Mouse (Mus musculus): ENCODE results near the gene Olfr623. TPM values are rescaled to one million over a fixed set of nuclear protein-coding genes. Genes with fewer than 3 reads are reported as not detected.

The Olfr623 gene
- not detected in 2 replicates for polyA plus RNA-seq (2014; fragmentation: Nextera tagmentation; extraction: Ambion mirVana)

- H3K4me3 ChIP-seq (ENCODE audit: low read depth, low read length): no peak within 1 kb of the TSS
- no peaks in the 10 kb centered on the region for H3K36me3 ChIP-seq (ENCODE audit: control insufficient read depth, insufficient read depth, low read length)
- DNase-seq (ENCODE audit: low spot score, missing footprints): no peak
- no peak within 1 kb of the TSS for H3K27ac ChIP-seq (ENCODE audit: low read depth, low read length)
- no peaks in the 10 kb centered on the region for H3K4me1 ChIP-seq (ENCODE audit: control insufficient read depth, insufficient read depth, low read length)
- H3K9me3 ChIP-seq (ENCODE audit: control insufficient read depth, low read length): no peaks in the 10 kb centered on the region
- no peaks in the 10 kb centered on the region for H3K27me3 ChIP-seq (ENCODE audit: control insufficient read depth, insufficient read depth, low read length)
- ATAC-seq (ENCODE audit: low FRiP score): no peak
- no peak within 1 kb of the TSS for H3K9ac ChIP-seq (ENCODE audit: low read length)
- H3K4me2 ChIP-seq: no peak within 1 kb of the TSS
Observed at GRCm38 (mm10) chr7:103663598-103663997, at the start of gene Olfr623. Gene Olfr623 (minus strand): TSS chr7:103663698.

- H3K27ac ChIP-seq (ENCODE audit: low read depth, low read length): no peak overlapping the region
- WGBS: 40% methylated on average over 2 of the region's 2 CpGs
Observed at GRCm38 (mm10) chr7:103712024-103712423, 48.5 kb upstream of the Olfr623 start.

GRCm38 (mm10) chr7:103699469-103699868 lies 36.0 kb upstream of the Olfr623 start:
- Histone ChIP-seq H3K27me3 (ENCODE audit: control insufficient read depth, insufficient read depth, low read length) (no peaks in the 10 kb centered on the region), H3K4me1 (ENCODE audit: control insufficient read depth, insufficient read depth, low read length) (no peaks in the 10 kb centered on the region), H3K4me3 (ENCODE audit: low read depth, low read length) (no peak overlapping the region), H3K27ac (ENCODE audit: low read depth, low read length) (no peak overlapping the region), H3K36me3 (ENCODE audit: control insufficient read depth, insufficient read depth, low read length) (no peaks in the 10 kb centered on the region), H3K9me3 (ENCODE audit: control insufficient read depth, low read length) (no peaks in the 10 kb centered on the region), H3K9ac (ENCODE audit: low read length) (no peak overlapping the region), H3K4me2 (no peak overlapping the region)
- 91% methylated on average over 4 of the region's 4 CpGs for WGBS
- ATAC-seq (ENCODE audit: low FRiP score): no peak
- no peak for DNase-seq (ENCODE audit: low spot score, missing footprints)

More at GRCm38 (mm10) chr7:103712024-103712423, 48.5 kb upstream of the Olfr623 start:
- Histone ChIP-seq H3K9ac (ENCODE audit: low read length) (no peak overlapping the region), H3K9me3 (ENCODE audit: control insufficient read depth, low read length) (no peaks in the 10 kb centered on the region), H3K4me3 (ENCODE audit: low read depth, low read length) (no peak overlapping the region), H3K36me3 (ENCODE audit: control insufficient read depth, insufficient read depth, low read length) (no peaks in the 10 kb centered on the region), H3K4me2 (no peak overlapping the region), H3K4me1 (ENCODE audit: control insufficient read depth, insufficient read depth, low read length) (no peaks in the 10 kb centered on the region), H3K27me3 (ENCODE audit: control insufficient read depth, insufficient read depth, low read length) (no peaks in the 10 kb centered on the region)
- DNase-seq (ENCODE audit: low spot score, missing footprints): no peak
- no peak for ATAC-seq (ENCODE audit: low FRiP score)

GRCm38 (mm10) chr7:103682420-103682819 lies 18.9 kb upstream of the Olfr623 start, which contains the start of gene Olfr625-ps1:
Gene Olfr625-ps1 (plus strand): TSS chr7:103682720.
- DNase-seq (ENCODE audit: low spot score, missing footprints) (no peak), ATAC-seq (ENCODE audit: low FRiP score) (no peak)
- Histone ChIP-seq H3K4me3 (ENCODE audit: low read depth, low read length) (no peak within 1 kb of the TSS), H3K9me3 (ENCODE audit: control insufficient read depth, low read length) (no peaks in the 10 kb centered on the region), H3K4me1 (ENCODE audit: control insufficient read depth, insufficient read depth, low read length) (no peaks in the 10 kb centered on the region), H3K4me2 (no peak within 1 kb of the TSS), H3K27ac (ENCODE audit: low read depth, low read length) (no peak within 1 kb of the TSS), H3K9ac (ENCODE audit: low read length) (no peak within 1 kb of the TSS), H3K36me3 (ENCODE audit: control insufficient read depth, insufficient read depth, low read length) (no peaks in the 10 kb centered on the region), H3K27me3 (ENCODE audit: control insufficient read depth, insufficient read depth, low read length) (no peaks in the 10 kb centered on the region)

- ATAC-seq (ENCODE audit: low FRiP score) (no peak), DNase-seq (ENCODE audit: low spot score, missing footprints) (no peak)
- H3K4me1 ChIP-seq (ENCODE audit: control insufficient read depth, insufficient read depth, low read length): no peaks in the 10 kb centered on the region
- H3K9ac ChIP-seq (ENCODE audit: low read length): no peak within 1 kb of the TSS
- no peaks in the 10 kb centered on the region for H3K9me3 ChIP-seq (ENCODE audit: control insufficient read depth, low read length)
- 96% methylated on average over 2 of the region's 2 CpGs for WGBS
- H3K27me3 ChIP-seq (ENCODE audit: control insufficient read depth, insufficient read depth, low read length): no peaks in the 10 kb centered on the region
- H3K36me3 ChIP-seq (ENCODE audit: control insufficient read depth, insufficient read depth, low read length): no peaks in the 10 kb centered on the region
- no peak within 1 kb of the TSS for H3K4me3 ChIP-seq (ENCODE audit: low read depth, low read length)
- no peak within 1 kb of the TSS for H3K27ac ChIP-seq (ENCODE audit: low read depth, low read length)
- no peak within 1 kb of the TSS for H3K4me2 ChIP-seq
Observed at GRCm38 (mm10) chr7:103671091-103671490, 7.6 kb upstream of the Olfr623 start, which contains the start of gene Olfr624. Gene Olfr624 (minus strand): TSS chr7:103671191.

- H3K9me3 ChIP-seq (ENCODE audit: control insufficient read depth, low read length): no peaks in the 10 kb centered on the region
- no peaks in the 10 kb centered on the region for H3K36me3 ChIP-seq (ENCODE audit: control insufficient read depth, insufficient read depth, low read length)
- ATAC-seq (ENCODE audit: low FRiP score) (no peak), DNase-seq (ENCODE audit: low spot score, missing footprints) (no peak)
- 90% methylated on average over 4 of the region's 4 CpGs for WGBS
- no peak overlapping the region for H3K4me3 ChIP-seq (ENCODE audit: low read depth, low read length)
- H3K4me1 ChIP-seq (ENCODE audit: control insufficient read depth, insufficient read depth, low read length): no peaks in the 10 kb centered on the region
- H3K9ac ChIP-seq (ENCODE audit: low read length): no peak overlapping the region
- H3K4me2 ChIP-seq: no peak overlapping the region
- no peak overlapping the region for H3K27ac ChIP-seq (ENCODE audit: low read depth, low read length)
- no peaks in the 10 kb centered on the region for H3K27me3 ChIP-seq (ENCODE audit: control insufficient read depth, insufficient read depth, low read length)
Observed at GRCm38 (mm10) chr7:103644070-103644469, 19.4 kb downstream of the Olfr623 start.

GRCm38 (mm10) chr7:103642602-103643001 lies 20.9 kb downstream of the Olfr623 start, which contains the start of gene Olfr622:
Gene Olfr622 (minus strand): TSS chr7:103642702.
- no peak within 1 kb of the TSS for H3K4me3 ChIP-seq (ENCODE audit: low read depth, low read length)
- DNase-seq (ENCODE audit: low spot score, missing footprints) (no peak), ATAC-seq (ENCODE audit: low FRiP score) (no peak)
- H3K4me2 ChIP-seq: no peak within 1 kb of the TSS
- no peak within 1 kb of the TSS for H3K9ac ChIP-seq (ENCODE audit: low read length)
- H3K27ac ChIP-seq (ENCODE audit: low read depth, low read length): no peak within 1 kb of the TSS
- H3K9me3 ChIP-seq (ENCODE audit: control insufficient read depth, low read length): no peaks in the 10 kb centered on the region
- no peaks in the 10 kb centered on the region for H3K36me3 ChIP-seq (ENCODE audit: control insufficient read depth, insufficient read depth, low read length)
- H3K4me1 ChIP-seq (ENCODE audit: control insufficient read depth, insufficient read depth, low read length): no peaks in the 10 kb centered on the region
- H3K27me3 ChIP-seq (ENCODE audit: control insufficient read depth, insufficient read depth, low read length): no peaks in the 10 kb centered on the region
- WGBS: 86% methylated on average over 1 of the region's 1 CpGs

- Histone ChIP-seq H3K9me3 (ENCODE audit: control insufficient read depth, low read length) (no peaks in the 10 kb centered on the region), H3K27me3 (ENCODE audit: control insufficient read depth, insufficient read depth, low read length) (no peaks in the 10 kb centered on the region), H3K27ac (ENCODE audit: low read depth, low read length) (no peak overlapping the region), H3K4me2 (no peak overlapping the region), H3K4me3 (ENCODE audit: low read depth, low read length) (no peak overlapping the region), H3K9ac (ENCODE audit: low read length) (no peak overlapping the region), H3K36me3 (ENCODE audit: control insufficient read depth, insufficient read depth, low read length) (no peaks in the 10 kb centered on the region), H3K4me1 (ENCODE audit: control insufficient read depth, insufficient read depth, low read length) (no peaks in the 10 kb centered on the region)
- no peak for ATAC-seq (ENCODE audit: low FRiP score)
- DNase-seq (ENCODE audit: low spot score, missing footprints): no peak
Observed at GRCm38 (mm10) chr7:103636795-103637194, 26.7 kb downstream of the Olfr623 start.

GRCm38 (mm10) chr7:103612434-103612833 lies 51.1 kb downstream of the Olfr623 start, which contains the start of gene Olfr620:
Gene Olfr620 (minus strand): TSS chr7:103612534.
- no peak within 1 kb of the TSS for H3K4me2 ChIP-seq
- no peaks in the 10 kb centered on the region for H3K9me3 ChIP-seq (ENCODE audit: control insufficient read depth, low read length)
- H3K4me3 ChIP-seq (ENCODE audit: low read depth, low read length): no peak within 1 kb of the TSS
- H3K4me1 ChIP-seq (ENCODE audit: control insufficient read depth, insufficient read depth, low read length): no peaks in the 10 kb centered on the region
- H3K27ac ChIP-seq (ENCODE audit: low read depth, low read length): no peak within 1 kb of the TSS
- WGBS: 82% methylated on average over 2 of the region's 2 CpGs
- no peaks in the 10 kb centered on the region for H3K36me3 ChIP-seq (ENCODE audit: control insufficient read depth, insufficient read depth, low read length)
- no peak within 1 kb of the TSS for H3K9ac ChIP-seq (ENCODE audit: low read length)
- ATAC-seq (ENCODE audit: low FRiP score) (no peak), DNase-seq (ENCODE audit: low spot score, missing footprints) (no peak)
- no peaks in the 10 kb centered on the region for H3K27me3 ChIP-seq (ENCODE audit: control insufficient read depth, insufficient read depth, low read length)
